8 mouse cellular contexts compared by ENCODE assay signal in the genomic region with DNA sequence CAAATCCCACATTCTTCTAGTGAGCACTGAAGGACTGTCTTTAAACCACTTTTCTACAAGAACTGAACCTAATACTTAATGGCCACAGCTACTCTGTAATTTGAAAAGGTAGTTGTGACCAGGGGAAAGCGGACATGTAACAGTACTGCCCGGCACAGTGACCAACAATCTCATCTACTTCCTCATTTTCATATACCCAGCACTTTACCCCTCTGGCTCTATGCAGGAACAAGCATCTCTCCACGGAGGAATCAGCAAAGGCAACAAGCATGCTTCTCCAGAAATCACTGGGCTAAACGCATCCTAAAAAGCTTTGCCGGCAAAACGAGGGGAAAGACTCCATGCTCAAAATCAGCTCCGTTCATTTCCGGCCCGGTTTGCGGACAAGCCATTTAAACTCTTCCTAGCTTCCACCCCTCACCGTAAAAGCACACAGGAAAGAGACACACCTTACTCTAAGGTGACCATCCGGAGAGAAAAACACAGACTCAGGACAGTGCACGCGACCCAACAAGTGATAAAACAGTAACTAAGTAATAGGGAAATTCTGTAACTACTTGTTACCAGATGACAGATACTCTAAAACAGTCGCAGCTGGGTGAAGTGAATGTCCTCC. TPM values are rescaled to one million over a fixed set of nuclear protein-coding genes. Genes with fewer than 3 reads are reported as not detected.
A peak's percentile ranks its signal among the peaks of the same experiment; 100 is the strongest.
DNase-seq lines count a peak whose midpoint lies in the region; ATAC-seq and TF ChIP-seq lines count a peak whose summit lies in the region.

No protein-coding gene starts in this region.

- TF ChIP-seq CTCF in gastrocnemius, adult 2 months (IDR thresholded peaks at IDR 0.05), result no peak
- TF ChIP-seq CTCF in C2C12 (IDR thresholded peaks at IDR 0.05; ENCODE audit: control insufficient read depth, insufficient read depth, insufficient read length), result no peak
- TF ChIP-seq CTCF in stomach, postnatal 0 days (IDR thresholded peaks at IDR 0.05; ENCODE audit: low read depth), result no peak

- intact Hi-C loops in gastrocnemius, adult 2 months (cut with DNase I), result loop anchor here (2.0 to 10.0 kb wide), 2 partner anchors 18 to 462 kb away; partner anchors contain the start of genes Dennd6b and Zbed4

- peaks cover 62% of the 10 kb centered on the region for H3K79me2 ChIP-seq in C2C12 (ENCODE audit: control insufficient read depth, insufficient read depth)

- peak overlapping the region; percentile 98 for H3K9ac ChIP-seq in forebrain, embryonic 15.5 days (replicated peaks)
- peak overlapping the region; percentile 94 for H3K9ac ChIP-seq in liver, embryonic 15.5 days
- peak overlapping the region; percentile 98 for H3K9ac ChIP-seq in stomach, postnatal 0 days (ENCODE audit: low read length)

- TF ChIP-seq EP300 in stomach, postnatal 0 days (optimal IDR thresholded peaks at IDR 0.05), result no peak

- no peaks in the 10 kb centered on the region for H3K27me3 ChIP-seq in C2C12 (ENCODE audit: control insufficient read depth, insufficient read depth, insufficient read length)
- no peaks in the 10 kb centered on the region for H3K27me3 ChIP-seq in forebrain, embryonic 15.5 days
- H3K27me3 ChIP-seq in liver, embryonic 15.5 days, result no peaks in the 10 kb centered on the region
- no peaks in the 10 kb centered on the region for H3K27me3 ChIP-seq in stomach, postnatal 0 days (ENCODE audit: control insufficient read depth, insufficient read depth, low read length)

- whole genome bisulfite sequencing in forebrain, embryonic 15.5 days, result 23% methylated on average over 15 of the region's 15 CpGs
- WGBS in liver, embryonic 15.5 days (ENCODE audit: insufficient replicate concordance), result 8% methylated on average over 15 of the region's 15 CpGs
- WGBS in stomach, postnatal 0 days, result 10% methylated on average over 15 of the region's 15 CpGs

- DNase-seq in gastrocnemius, adult 2 months, result no peak
- DNase-seq in gastrocnemius, adult 8-10 months (ENCODE audit: low spot score in 2 of 2), result no peak
- DNase-seq in stomach, postnatal 0 days (ENCODE audit: low spot score), result no peak
- DNase-seq in embryo, embryonic 11 days, result no peak
- no peak for DNase-seq in frontal cortex, postnatal 36 days (ENCODE audit: low spot score in 2 of 2)

- H3K4me3 ChIP-seq in gastrocnemius, adult 2 months, result peak overlapping the region; percentile 95
- H3K4me3 ChIP-seq in C2C12 (ENCODE audit: insufficient read depth, poor library complexity, severe bottlenecking), result peak overlapping the region; percentile 82
- H3K4me3 ChIP-seq in forebrain, embryonic 15.5 days, result peak overlapping the region; percentile 98
- peak overlapping the region; percentile 96 for H3K4me3 ChIP-seq in liver, embryonic 15.5 days (replicated peaks)
- H3K4me3 ChIP-seq in stomach, postnatal 0 days (ENCODE audit: low read depth, low read length), result peak overlapping the region; percentile 95

- H3K79me3 ChIP-seq in C2C12 (ENCODE audit: low read depth), result peaks cover 52% of the 10 kb centered on the region

- H3ac ChIP-seq in C2C12 (ENCODE audit: control insufficient read depth, insufficient read length, low read depth), result peak overlapping the region; percentile 89

- H3K36me3 ChIP-seq in C2C12 (ENCODE audit: control insufficient read depth, insufficient read depth), result peaks cover 29% of the 10 kb centered on the region
- peaks cover 22% of the 10 kb centered on the region for H3K36me3 ChIP-seq in forebrain, embryonic 15.5 days
- peaks cover 31% of the 10 kb centered on the region for H3K36me3 ChIP-seq in liver, embryonic 15.5 days (replicated peaks)
- peaks cover 11% of the 10 kb centered on the region for H3K36me3 ChIP-seq in stomach, postnatal 0 days (ENCODE audit: control insufficient read depth, insufficient read depth, low read length)

- peak overlapping the region; percentile 85 for H3K27ac ChIP-seq in gastrocnemius, adult 2 months
- no peak overlapping the region for H3K27ac ChIP-seq in forebrain, embryonic 15.5 days (replicated peaks)
- H3K27ac ChIP-seq in liver, embryonic 15.5 days (replicated peaks), result peak overlapping the region; percentile 90; the same call in 1 of the 2 replicates
- peak overlapping the region; percentile 96 for H3K27ac ChIP-seq in stomach, postnatal 0 days (replicated peaks)

- H3K4me1 ChIP-seq in forebrain, embryonic 15.5 days, result peaks cover 36% of the 10 kb centered on the region
- H3K4me1 ChIP-seq in liver, embryonic 15.5 days (replicated peaks), result peaks cover 41% of the 10 kb centered on the region
- H3K4me1 ChIP-seq in stomach, postnatal 0 days (replicated peaks; ENCODE audit: control insufficient read depth, insufficient read depth), result peaks cover 9% of the 10 kb centered on the region

- peak overlapping the region; percentile 77 for H3K4me2 ChIP-seq in forebrain, embryonic 15.5 days (replicated peaks)
- H3K4me2 ChIP-seq in liver, embryonic 15.5 days, result peak overlapping the region; percentile 85
- H3K4me2 ChIP-seq in stomach, postnatal 0 days (replicated peaks; ENCODE audit: low read depth), result peak overlapping the region; percentile 74

- H3K9me3 ChIP-seq in forebrain, embryonic 15.5 days, result no peaks in the 10 kb centered on the region
- no peaks in the 10 kb centered on the region for H3K9me3 ChIP-seq in liver, embryonic 15.5 days (replicated peaks)
- no peaks in the 10 kb centered on the region for H3K9me3 ChIP-seq in stomach, postnatal 0 days (ENCODE audit: control insufficient read depth, low read length)

- no peak for ATAC-seq in forebrain, embryonic 15.5 days (replicated peaks)
- ATAC-seq in liver, embryonic 15.5 days (ENCODE audit: insufficient read depth), result no peak
- ATAC-seq in stomach, postnatal 0 days (ENCODE audit: low FRiP score, low TSS enrichment), result no peak

TF ChIP-seq in C2C12, 6 proteins besides CTCF, POLR2A, EP300 and RAD21:
- TF ChIP-seq MAX (IDR thresholded peaks at IDR 0.05) (no peak), MYOD1 (IDR thresholded peaks at IDR 0.05; ENCODE audit: control insufficient read depth, insufficient read length, low read depth) (no peak), MYOG (IDR thresholded peaks at IDR 0.05; ENCODE audit: control insufficient read depth, extremely low read depth, insufficient read length) (no peak), FOSL1 (IDR thresholded peaks at IDR 0.05; ENCODE audit: insufficient read depth, low read length, poor library complexity, severe bottlenecking) (no peak), CEBPB (IDR thresholded peaks at IDR 0.05; ENCODE audit: low read depth) (no peak), USF1 (IDR thresholded peaks at IDR 0.05; ENCODE audit: low read depth) (no peak)

RNA-seq across cellular contexts. Expression of gene Brd1, which starts 1.5 kb away (rescaled TPM):
- 10 to 100 TPM; 25.0 to 25.4 TPM for total RNA-seq in gastrocnemius, adult 2 months (2021)
- 10 to 100 TPM; 23.3 to 26.7 (median 26.1) TPM for total RNA-seq in gastrocnemius, adult 8-10 months (2022)
- polyA plus RNA-seq in C2C12 (2012; fragmentation: generic; extraction: Trizol), result 23.8 TPM
- 27.2 and 29.3 TPM in 2 replicates for polyA plus RNA-seq in forebrain, embryonic 15.5 days (2015; fragmentation: Nextera tagmentation; extraction: Ambion mirVana)
- polyA plus RNA-seq in liver, embryonic 15.5 days (2015; fragmentation: Nextera tagmentation; extraction: Ambion mirVana), result 5.8 and 6.6 TPM in 2 replicates
- 10.4 and 10.8 TPM in 2 replicates for polyA plus RNA-seq in stomach, postnatal 0 days (2015; fragmentation: Nextera tagmentation; extraction: Ambion mirVana)

RNA-seq across cellular contexts. Expression of gene Zbed4, which starts 18.9 kb away (rescaled TPM):
- 10 to 100 TPM; 14.1 to 15.8 TPM for total RNA-seq in gastrocnemius, adult 2 months (2021)
- 10 to 100 TPM; 15.4 to 21.4 (median 16.2) TPM for total RNA-seq in gastrocnemius, adult 8-10 months (2022)
- 9.6 TPM for polyA plus RNA-seq in C2C12 (2012; fragmentation: generic; extraction: Trizol)
- 22.0 and 23.0 TPM in 2 replicates for polyA plus RNA-seq in forebrain, embryonic 15.5 days (2015; fragmentation: Nextera tagmentation; extraction: Ambion mirVana)
- 10.6 and 10.7 TPM in 2 replicates for polyA plus RNA-seq in liver, embryonic 15.5 days (2015; fragmentation: Nextera tagmentation; extraction: Ambion mirVana)
- 3.7 and 3.9 TPM in 2 replicates for polyA plus RNA-seq in stomach, postnatal 0 days (2015; fragmentation: Nextera tagmentation; extraction: Ambion mirVana)
